Comparison of ENCODE assay signal across 11 mouse cellular contexts in the genomic region with DNA sequence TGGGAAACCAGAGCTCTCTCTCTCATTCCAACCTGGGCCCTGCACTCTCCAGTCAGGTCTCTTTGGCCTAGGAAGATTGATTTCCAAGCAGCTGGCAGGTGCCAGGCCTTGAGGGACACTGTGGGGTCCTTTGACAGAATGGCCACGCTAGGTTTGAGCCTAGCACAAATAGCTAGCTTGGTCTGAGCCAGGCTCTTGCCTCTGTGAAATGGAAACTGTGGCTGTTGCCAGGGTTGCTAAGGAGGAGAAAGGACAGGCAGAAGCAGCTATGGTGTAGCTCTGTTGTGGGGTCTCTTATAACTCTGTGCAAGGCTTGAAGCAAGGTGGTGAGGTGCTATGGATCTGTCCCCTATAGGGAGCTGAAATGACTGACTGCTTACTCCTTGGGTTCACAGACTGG.
"Had no signal": no experiment of that assay in that cellular context is flagged by ENCODE, and none has a peak within 500 bp of the region (broad histone marks: within the 10 kb centered on the region; RNA-seq: fewer than 3 reads in every experiment).

No protein-coding gene starts in this region.

- H3K4me1 ChIP-seq: liver, embryonic 12.5 days had no signal

- H3K27ac ChIP-seq: limb, embryonic 15.5 days; liver, embryonic 12.5 days; stomach, postnatal 0 days had no signal

- H3K4me3 ChIP-seq: limb, embryonic 15.5 days; liver, embryonic 12.5 days; myocyte had no signal

- ATAC-seq: intestine, postnatal 0 days; liver, embryonic 12.5 days had no signal

- H3K9ac ChIP-seq: limb, embryonic 15.5 days; liver, embryonic 12.5 days; lung, embryonic 14.5 days had no signal

- H3K9me3 ChIP-seq: limb, embryonic 15.5 days; liver, embryonic 12.5 days had no signal

- H3K36me3 ChIP-seq: limb, embryonic 15.5 days; liver, embryonic 12.5 days had no signal

- DNase-seq: kidney, adult 8-10 months; kidney, postnatal 25 days; lung, embryonic 14.5 days; lung, postnatal 10 days; thymus, postnatal 4 days had no signal

- H3K27me3 ChIP-seq: limb, embryonic 15.5 days; liver, embryonic 12.5 days had no signal

- H3K4me2 ChIP-seq: limb, embryonic 15.5 days; liver, embryonic 12.5 days; lung, embryonic 14.5 days; midbrain, embryonic 11.5 days had no signal
